Mouse (Mus musculus): ENCODE results near the gene Ssbp3.

DNA sequence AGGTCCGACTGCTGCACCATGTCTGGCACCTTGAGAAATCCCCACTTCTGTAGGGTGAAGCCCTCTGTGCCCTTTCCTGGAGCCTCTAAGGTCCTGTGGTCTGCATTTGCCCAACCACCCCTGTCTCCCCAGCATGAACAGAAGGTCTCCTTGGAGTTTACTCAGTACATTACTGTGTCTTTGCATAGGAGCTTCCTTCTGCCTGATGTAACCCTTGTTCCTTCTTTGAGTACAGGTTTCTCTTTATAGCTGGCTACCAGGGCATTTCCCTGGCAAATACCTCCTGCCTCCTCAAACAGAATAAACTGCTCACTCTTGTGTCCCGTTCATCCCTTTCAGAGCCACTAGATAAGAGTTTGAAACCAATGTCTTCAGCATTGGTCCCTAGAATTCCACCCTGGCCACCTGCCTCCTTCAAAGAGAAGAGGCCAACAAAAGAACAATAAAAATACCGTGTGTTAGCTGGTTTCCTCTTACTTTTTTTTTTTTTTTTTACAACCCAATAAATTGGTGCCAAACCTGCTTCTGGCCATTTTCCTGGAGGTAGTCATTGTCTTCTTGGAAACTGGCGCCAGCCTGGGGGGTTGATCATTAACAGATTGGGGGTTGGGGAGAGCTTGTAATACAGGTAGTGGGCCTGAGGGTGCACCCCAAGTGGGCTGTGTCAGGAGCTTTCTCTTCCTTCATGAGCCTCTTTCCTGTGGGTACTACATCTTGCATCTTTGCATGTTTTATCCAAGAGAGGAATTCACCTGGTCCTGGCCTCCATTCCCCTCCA lies 72.0 kb downstream of the Ssbp3 start:
- TF ChIP-seq CTCF (IDR thresholded peaks at IDR 0.05; ENCODE audit: borderline replicate concordance, insufficient read depth, low read length) (no peak), POLR2A (IDR thresholded peaks at IDR 0.05; ENCODE audit: low read depth, low read length) (no peak)
